Mouse (Mus musculus) lung, postnatal 0 days (tissue): ENCODE data around the gene Tarbp1.

Source experiments
- CTCF ChIP-seq: IDR thresholded peaks from 2 replicates; pipeline ENCODE4 v1.5.1; 2016; ENCODE audit warnings: antibody characterized with exemption, mild to moderate bottlenecking
- EP300 ChIP-seq: IDR thresholded peaks from 2 replicates; pipeline ENCODE4 v1.6.1; 2016; ENCODE audit warnings: antibody characterized with exemption, mild to moderate bottlenecking, control low read depth

DNA sequence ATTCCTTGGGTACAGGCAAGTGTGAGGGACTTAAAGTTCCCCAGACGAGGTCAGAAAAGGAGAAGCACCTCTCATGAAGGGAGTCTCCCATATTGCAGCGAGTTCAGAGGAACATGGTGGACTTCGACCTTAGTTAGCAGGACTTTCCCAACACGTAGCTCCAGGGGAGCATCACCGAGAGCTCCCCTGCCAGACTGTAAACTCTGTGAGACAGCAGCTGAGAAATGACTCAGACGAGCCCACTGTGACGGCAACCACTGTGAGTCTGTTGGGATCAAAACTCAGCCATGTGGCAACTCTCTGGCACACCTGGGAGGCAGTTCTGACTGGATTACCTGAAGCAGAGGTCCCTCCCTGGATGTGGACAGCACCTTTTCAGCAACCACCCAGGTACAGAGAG is 10.8 kb downstream of the Tarbp1 start:
- TF ChIP-seq CTCF (no peak), EP300 (no peak)
